Mouse (Mus musculus) activated CD4-positive, CD25-positive, alpha-beta regulatory T cell, adult 4 months (primary cell): ENCODE measurements around the gene Syngr4. TPM values are rescaled to one million over a fixed set of nuclear protein-coding genes. Genes with fewer than 3 reads are reported as not detected.

Experiments used
- ATAC-seq: one replicate; pipeline ENCODE4 v1.8.0; 2017
- polyA plus RNA-seq, 2 experiments: library from polyadenylated mRNA; unstranded; fragments of 100-300 nt; shearing (Covaris generic); gene quantifications; one replicate each; pipeline ENCODE4 v1.2.1; 2017

Gene Syngr4
- polyA plus RNA-seq, 2 experiments from 2014 or later = not detected

- peak; percentile 75 for ATAC-seq
Observed at GRCm38 (mm10) chr7:45865925-45866910, 30.3 kb downstream of the Syngr4 start.

- ATAC-seq = no peak
Observed at GRCm38 (mm10) chr7:45864435-45864834, 32.1 kb downstream of the Syngr4 start.

- no peak for ATAC-seq
Observed at GRCm38 (mm10) chr7:45862804-45863203, 33.7 kb downstream of the Syngr4 start.

- ATAC-seq = no peak
Observed at GRCm38 (mm10) chr7:45859008-45859407, 37.5 kb downstream of the Syngr4 start.

- no peak for ATAC-seq
Observed at GRCm38 (mm10) chr7:45856950-45857901, 39.3 kb downstream of the Syngr4 start.

- ATAC-seq = no peak
Observed at GRCm38 (mm10) chr7:45853089-45853488, 43.4 kb downstream of the Syngr4 start.

- no peak for ATAC-seq
Observed at GRCm38 (mm10) chr7:45850661-45851060, 45.9 kb downstream of the Syngr4 start.

- ATAC-seq = no peak
Observed at GRCm38 (mm10) chr7:45848447-45849027, 48.0 kb downstream of the Syngr4 start.

- no peak for ATAC-seq
Observed at GRCm38 (mm10) chr7:45842950-45843744, 53.4 kb downstream of the Syngr4 start.

Other genes with a start within 250 kb of the Syngr4 start
- gene Fut2, start 230.3 kb downstream of the Syngr4 start, polyA plus RNA-seq = not detected
- gene Ntn5, start 212.7 kb downstream of the Syngr4 start, polyA plus RNA-seq = not detected
- gene Sec1, start 202.3 kb downstream of the Syngr4 start, polyA plus RNA-seq = not detected
- gene Car11, start 196.9 kb downstream of the Syngr4 start, polyA plus RNA-seq = under 1 TPM in 1 of 2 experiments, not detected in 1; 0.51 TPM
- gene Dbp, start 191.6 kb downstream of the Syngr4 start, polyA plus RNA-seq = 1 to 10 TPM; 5.2 to 8.5 TPM
- 1,000 to 10,000 TPM; 2,566 to 2,766 TPM for gene Rpl18, start 181.3 kb downstream of the Syngr4 start, polyA plus RNA-seq
- gene Sphk2, start 178.7 kb downstream of the Syngr4 start, polyA plus RNA-seq = 10 to 100 TPM; 10.2 to 19.6 TPM
- not detected for gene Fam83e, start 175.5 kb downstream of the Syngr4 start, polyA plus RNA-seq
- gene Spaca4, start 170.9 kb downstream of the Syngr4 start, polyA plus RNA-seq = not detected
- not detected for gene Lmtk3, start 113.0 kb downstream of the Syngr4 start, polyA plus RNA-seq
- gene Sult2b1, start 112.0 kb downstream of the Syngr4 start, polyA plus RNA-seq = 1 to 10 TPM; 2.5 to 6.6 TPM
- 10 to 100 TPM; 13.0 to 14.4 TPM for gene Cyth2, start 82.1 kb downstream of the Syngr4 start, polyA plus RNA-seq
- gene Kcnj14, start 71.9 kb downstream of the Syngr4 start, polyA plus RNA-seq = not detected
- 10 to 100 TPM; 16.1 to 25.3 TPM for gene Grwd1, start 65.8 kb downstream of the Syngr4 start, polyA plus RNA-seq
- gene Kdelr1, start 23.9 kb downstream of the Syngr4 start, polyA plus RNA-seq = 10 to 100 TPM; 23.4 to 38.5 TPM
- gene Grin2d, start 18.3 kb downstream of the Syngr4 start, polyA plus RNA-seq = not detected
- 1 to 10 TPM; 5.8 to 6.2 TPM for gene Tmem143, start 227 bp upstream of the Syngr4 start, polyA plus RNA-seq
- 100 to 1,000 TPM; 683 to 699 TPM for gene Emp3, start 24.7 kb upstream of the Syngr4 start, polyA plus RNA-seq
- gene Ccdc114, start 27.4 kb upstream of the Syngr4 start, polyA plus RNA-seq = 1 to 10 TPM in 1 of 2 experiments, under 1 TPM in 1; 0.96 to 2.2 TPM
- gene Abcc6, start 133.6 kb upstream of the Syngr4 start, polyA plus RNA-seq = not detected
- gene Nomo1, start 137.0 kb upstream of the Syngr4 start, polyA plus RNA-seq = 10 to 100 TPM; 17.1 to 20.4 TPM
- not detected for gene Kcnj11, start 204.1 kb upstream of the Syngr4 start, polyA plus RNA-seq